Mouse (Mus musculus): Measurements from ENCODE around the gene Spata13. TPM values are rescaled to one million over a fixed set of nuclear protein-coding genes. Genes with fewer than 3 reads are reported as not detected.

The Spata13 gene
- polyA plus RNA-seq, 1 experiment from 2014 or later: 73.2 TPM

GRCm38 (mm10) chr14:60738434-60738938 lies 104.7 kb downstream of the Spata13 start:
- Histone ChIP-seq H3K4me1 (replicated peaks; ENCODE audit: control insufficient read depth, insufficient read depth, low read length) (peaks cover 9% of the 10 kb centered on the region), H3K27ac (ENCODE audit: low read depth, low read length) (no peak overlapping the region), H3K9me3 (ENCODE audit: control insufficient read depth, low read length) (no peaks in the 10 kb centered on the region), H3K4me3 (ENCODE audit: low read depth, low read length) (no peak overlapping the region), H3K27me3 (ENCODE audit: control insufficient read depth, insufficient read depth, low read length) (no peaks in the 10 kb centered on the region), H3K9ac (ENCODE audit: low read depth, low read length) (no peak overlapping the region), H3K4me2 (replicated peaks; ENCODE audit: low read depth, low read length) (no peak overlapping the region), H3K36me3 (ENCODE audit: control insufficient read depth, insufficient read depth, low read length) (no peaks in the 10 kb centered on the region)
- DNase-seq (ENCODE audit: low spot score) (no peak), ATAC-seq (ENCODE audit: low FRiP score) (no peak)
- 65% methylated on average over 10 of the region's 10 CpGs for WGBS

GRCm38 (mm10) chr14:60739155-60739554 lies 105.4 kb downstream of the Spata13 start:
- Histone ChIP-seq H3K36me3 (ENCODE audit: control insufficient read depth, insufficient read depth, low read length) (no peaks in the 10 kb centered on the region), H3K27ac (ENCODE audit: low read depth, low read length) (no peak overlapping the region), H3K9me3 (ENCODE audit: control insufficient read depth, low read length) (no peaks in the 10 kb centered on the region), H3K27me3 (ENCODE audit: control insufficient read depth, insufficient read depth, low read length) (no peaks in the 10 kb centered on the region), H3K4me1 (replicated peaks; ENCODE audit: control insufficient read depth, insufficient read depth, low read length) (peaks cover 9% of the 10 kb centered on the region), H3K4me2 (replicated peaks; ENCODE audit: low read depth, low read length) (no peak overlapping the region), H3K9ac (ENCODE audit: low read depth, low read length) (no peak overlapping the region), H3K4me3 (ENCODE audit: low read depth, low read length) (no peak overlapping the region)
- WGBS: no CpG with 5 or more reads among the region's 9 CpGs
- DNase-seq (ENCODE audit: low spot score) (no peak), ATAC-seq (ENCODE audit: low FRiP score) (no peak)

GRCm38 (mm10) chr14:60739616-60740015 lies 105.8 kb downstream of the Spata13 start:
- Histone ChIP-seq H3K27ac (ENCODE audit: low read depth, low read length) (no peak overlapping the region), H3K4me3 (ENCODE audit: low read depth, low read length) (no peak overlapping the region), H3K9ac (ENCODE audit: low read depth, low read length) (no peak overlapping the region), H3K36me3 (ENCODE audit: control insufficient read depth, insufficient read depth, low read length) (no peaks in the 10 kb centered on the region), H3K4me2 (replicated peaks; ENCODE audit: low read depth, low read length) (no peak overlapping the region), H3K9me3 (ENCODE audit: control insufficient read depth, low read length) (no peaks in the 10 kb centered on the region), H3K27me3 (ENCODE audit: control insufficient read depth, insufficient read depth, low read length) (no peaks in the 10 kb centered on the region), H3K4me1 (replicated peaks; ENCODE audit: control insufficient read depth, insufficient read depth, low read length) (peaks cover 9% of the 10 kb centered on the region)
- WGBS: 82% methylated on average over 12 of the region's 12 CpGs
- ATAC-seq (ENCODE audit: low FRiP score): no peak
- no peak for DNase-seq (ENCODE audit: low spot score)

- Histone ChIP-seq H3K4me3 (ENCODE audit: low read depth, low read length) (no peak overlapping the region), H3K36me3 (ENCODE audit: control insufficient read depth, insufficient read depth, low read length) (no peaks in the 10 kb centered on the region), H3K4me2 (replicated peaks; ENCODE audit: low read depth, low read length) (no peak overlapping the region), H3K27ac (ENCODE audit: low read depth, low read length) (no peak overlapping the region), H3K9ac (ENCODE audit: low read depth, low read length) (no peak overlapping the region), H3K27me3 (ENCODE audit: control insufficient read depth, insufficient read depth, low read length) (no peaks in the 10 kb centered on the region), H3K9me3 (ENCODE audit: control insufficient read depth, low read length) (no peaks in the 10 kb centered on the region), H3K4me1 (replicated peaks; ENCODE audit: control insufficient read depth, insufficient read depth, low read length) (peaks cover 9% of the 10 kb centered on the region)
- 93% methylated on average over 5 of the region's 5 CpGs for WGBS
- ATAC-seq (ENCODE audit: low FRiP score): no peak
- no peak for DNase-seq (ENCODE audit: low spot score)
These were observed 106.7 kb downstream of the Spata13 start for GRCm38 (mm10) chr14:60740507-60740906.

GRCm38 (mm10) chr14:60741033-60741432 lies 107.2 kb downstream of the Spata13 start:
- DNase-seq (ENCODE audit: low spot score) (no peak), ATAC-seq (ENCODE audit: low FRiP score) (no peak)
- Histone ChIP-seq H3K4me3 (ENCODE audit: low read depth, low read length) (no peak overlapping the region), H3K9me3 (ENCODE audit: control insufficient read depth, low read length) (no peaks in the 10 kb centered on the region), H3K27me3 (ENCODE audit: control insufficient read depth, insufficient read depth, low read length) (no peaks in the 10 kb centered on the region), H3K4me2 (replicated peaks; ENCODE audit: low read depth, low read length) (no peak overlapping the region), H3K4me1 (replicated peaks; ENCODE audit: control insufficient read depth, insufficient read depth, low read length) (peaks cover 9% of the 10 kb centered on the region), H3K27ac (ENCODE audit: low read depth, low read length) (no peak overlapping the region), H3K9ac (ENCODE audit: low read depth, low read length) (no peak overlapping the region), H3K36me3 (ENCODE audit: control insufficient read depth, insufficient read depth, low read length) (no peaks in the 10 kb centered on the region)
- WGBS: 76% methylated on average over 8 of the region's 8 CpGs

GRCm38 (mm10) chr14:60741490-60741981 lies 107.7 kb downstream of the Spata13 start:
- 86% methylated on average over 6 of the region's 6 CpGs for WGBS
- peaks cover 3% of the 10 kb centered on the region; the same call in 1 of the 2 replicates for H3K36me3 ChIP-seq (ENCODE audit: control insufficient read depth, insufficient read depth, low read length)
- H3K4me1 ChIP-seq (replicated peaks; ENCODE audit: control insufficient read depth, insufficient read depth, low read length): peaks cover 4% of the 10 kb centered on the region
- H3K4me3 ChIP-seq (ENCODE audit: low read depth, low read length): no peak overlapping the region
- no peak overlapping the region for H3K27ac ChIP-seq (ENCODE audit: low read depth, low read length)
- H3K4me2 ChIP-seq (replicated peaks; ENCODE audit: low read depth, low read length): no peak overlapping the region
- DNase-seq (ENCODE audit: low spot score) (no peak), ATAC-seq (ENCODE audit: low FRiP score) (no peak)
- H3K9me3 ChIP-seq (ENCODE audit: control insufficient read depth, low read length): no peaks in the 10 kb centered on the region
- H3K9ac ChIP-seq (ENCODE audit: low read depth, low read length): no peak overlapping the region
- no peaks in the 10 kb centered on the region for H3K27me3 ChIP-seq (ENCODE audit: control insufficient read depth, insufficient read depth, low read length)

GRCm38 (mm10) chr14:60743681-60744080 lies 109.9 kb downstream of the Spata13 start:
- DNase-seq (ENCODE audit: low spot score) (no peak), ATAC-seq (ENCODE audit: low FRiP score) (no peak)
- Histone ChIP-seq H3K9ac (ENCODE audit: low read depth, low read length) (no peak overlapping the region), H3K36me3 (ENCODE audit: control insufficient read depth, insufficient read depth, low read length) (peaks cover 6% of the 10 kb centered on the region; the same call in 1 of the 2 replicates), H3K27ac (ENCODE audit: low read depth, low read length) (no peak overlapping the region), H3K4me2 (replicated peaks; ENCODE audit: low read depth, low read length) (no peak overlapping the region), H3K27me3 (ENCODE audit: control insufficient read depth, insufficient read depth, low read length) (no peaks in the 10 kb centered on the region), H3K4me3 (ENCODE audit: low read depth, low read length) (no peak overlapping the region), H3K4me1 (replicated peaks; ENCODE audit: control insufficient read depth, insufficient read depth, low read length) (no peaks in the 10 kb centered on the region), H3K9me3 (ENCODE audit: control insufficient read depth, low read length) (no peaks in the 10 kb centered on the region)
- WGBS: 82% methylated on average over 9 of the region's 9 CpGs

- Histone ChIP-seq H3K9me3 (ENCODE audit: control insufficient read depth, low read length) (no peaks in the 10 kb centered on the region), H3K27ac (ENCODE audit: low read depth, low read length) (no peak overlapping the region), H3K4me3 (ENCODE audit: low read depth, low read length) (no peak overlapping the region), H3K9ac (ENCODE audit: low read depth, low read length) (no peak overlapping the region), H3K27me3 (ENCODE audit: control insufficient read depth, insufficient read depth, low read length) (no peaks in the 10 kb centered on the region), H3K4me1 (replicated peaks; ENCODE audit: control insufficient read depth, insufficient read depth, low read length) (no peaks in the 10 kb centered on the region), H3K4me2 (replicated peaks; ENCODE audit: low read depth, low read length) (no peak overlapping the region), H3K36me3 (ENCODE audit: control insufficient read depth, insufficient read depth, low read length) (peaks cover 6% of the 10 kb centered on the region; the same call in 1 of the 2 replicates)
- ATAC-seq (ENCODE audit: low FRiP score): no peak
- 93% methylated on average over 6 of the region's 6 CpGs for WGBS
- no peak for DNase-seq (ENCODE audit: low spot score)
These were observed 111.4 kb downstream of the Spata13 start for GRCm38 (mm10) chr14:60745201-60745600.

- Histone ChIP-seq H3K9me3 (ENCODE audit: control insufficient read depth, low read length) (no peaks in the 10 kb centered on the region), H3K9ac (ENCODE audit: low read depth, low read length) (no peak overlapping the region), H3K36me3 (ENCODE audit: control insufficient read depth, insufficient read depth, low read length) (peaks cover 6% of the 10 kb centered on the region; the same call in 1 of the 2 replicates), H3K27me3 (ENCODE audit: control insufficient read depth, insufficient read depth, low read length) (no peaks in the 10 kb centered on the region), H3K4me1 (replicated peaks; ENCODE audit: control insufficient read depth, insufficient read depth, low read length) (no peaks in the 10 kb centered on the region), H3K4me2 (replicated peaks; ENCODE audit: low read depth, low read length) (no peak overlapping the region), H3K27ac (ENCODE audit: low read depth, low read length) (no peak overlapping the region), H3K4me3 (ENCODE audit: low read depth, low read length) (no peak overlapping the region)
- DNase-seq (ENCODE audit: low spot score) (no peak), ATAC-seq (ENCODE audit: low FRiP score) (no peak)
- 97% methylated on average over 10 of the region's 10 CpGs for WGBS
These were observed 112.3 kb downstream of the Spata13 start for GRCm38 (mm10) chr14:60746141-60746540.

Measured in hindbrain, embryonic 11.5 days (tissue).